Mouse (Mus musculus) limb, embryonic 13.5 days (tissue): ENCODE measurements around the gene Limk2. TPM values are rescaled to one million over a fixed set of nuclear protein-coding genes. Genes with fewer than 3 reads are reported as not detected.

Experiments used
- ATAC-seq: fragments of 200-750 bp; cut with Nextera tagmentation; 2 replicates; pipeline ENCODE4 v1.8.0; 2017; ENCODE audit warnings: low read depth, moderate number of reproducible peaks, moderate TSS enrichment; ENCODE audit not compliant: low FRiP score
- H3K27ac ChIP-seq: fragments of 300-500 bp; sonication (generic); 2 replicates; pipeline ENCODE4 v1.5.1; 2015; ENCODE audit warnings: inconsistent platforms, mild to moderate bottlenecking, moderate library complexity
- H3K27me3 ChIP-seq: fragments of 300-500 bp; sonication (generic); 2 replicates; pipeline ENCODE4 v1.6.1; 2015; ENCODE audit warnings: mild to moderate bottlenecking, inconsistent platforms
- H3K36me3 ChIP-seq: fragments of 300-500 bp; sonication (generic); 2 replicates; pipeline ENCODE4 v1.6.1; 2015; ENCODE audit warnings: inconsistent platforms, mild to moderate bottlenecking, moderate library complexity
- H3K4me1 ChIP-seq: fragments of 300-500 bp; sonication (generic); 2 replicates; pipeline ENCODE4 v1.6.1; 2015; ENCODE audit warnings: inconsistent platforms
- H3K4me2 ChIP-seq: fragments of 300-500 bp; sonication (generic); replicated peaks from 2 replicates; pipeline ENCODE4 v1.6.1; 2015; ENCODE audit warnings: inconsistent platforms, mild to moderate bottlenecking, moderate library complexity
- H3K4me3 ChIP-seq: fragments of 300-500 bp; sonication (generic); 2 replicates; pipeline ENCODE4 v1.5.1; 2015; ENCODE audit warnings: moderate library complexity, mild to moderate bottlenecking, inconsistent platforms
- H3K9ac ChIP-seq: fragments of 300-500 bp; sonication (generic); 2 replicates; pipeline ENCODE4 v1.6.1; 2015; ENCODE audit warnings: mild to moderate bottlenecking, inconsistent platforms
- H3K9me3 ChIP-seq: fragments of 300-500 bp; sonication (generic); 2 replicates; pipeline ENCODE4 v1.6.1; 2016; ENCODE audit warnings: inconsistent platforms
- WGBS: fragments of 180-500 bp; shearing (Covaris S2); methylation state at CpG from one replicate; pipeline ENCODE4 v1.1.7; 2015; 5-methylcytosine and 5-hydroxymethylcytosine counted together
- polyA plus RNA-seq: library from polyadenylated mRNA; unstranded; fragments of >200 nt; fragmentation: Nextera tagmentation; extraction: Ambion mirVana; gene quantifications from 2 replicates; pipeline ENCODE4 v1.2.1, GENCODE M21; 2015

Limk2 gene
- polyA plus RNA-seq, 1 experiment from 2014 or later: 61.2 TPM

GRCm38 (mm10) chr11:3382602-3383594 is 26.1 kb downstream of the Limk2 start:
- Histone ChIP-seq H3K4me2 (no peak overlapping the region), H3K27me3 (no peaks in the 10 kb centered on the region), H3K4me1 (no peaks in the 10 kb centered on the region), H3K9ac (no peak overlapping the region), H3K36me3 (peaks cover 25% of the 10 kb centered on the region), H3K9me3 (no peaks in the 10 kb centered on the region), H3K27ac (no peak overlapping the region), H3K4me3 (no peak overlapping the region)
- ATAC-seq: no peak
- 82% methylated on average over 5 of the region's 5 CpGs for WGBS

- 91% methylated on average over 6 of the region's 6 CpGs for WGBS
- Histone ChIP-seq H3K9ac (no peak overlapping the region), H3K4me1 (no peaks in the 10 kb centered on the region), H3K27me3 (no peaks in the 10 kb centered on the region), H3K27ac (no peak overlapping the region), H3K36me3 (peaks cover 22% of the 10 kb centered on the region), H3K9me3 (no peaks in the 10 kb centered on the region), H3K4me3 (no peak overlapping the region), H3K4me2 (no peak overlapping the region)
- no peak for ATAC-seq
These were observed 27.7 kb downstream of the Limk2 start for GRCm38 (mm10) chr11:3381148-3381814.

GRCm38 (mm10) chr11:3379427-3379826 is 29.6 kb downstream of the Limk2 start:
- Histone ChIP-seq H3K4me2 (no peak overlapping the region), H3K27me3 (no peaks in the 10 kb centered on the region), H3K4me3 (no peak overlapping the region), H3K36me3 (peaks cover 20% of the 10 kb centered on the region), H3K27ac (no peak overlapping the region), H3K9ac (no peak overlapping the region), H3K9me3 (no peaks in the 10 kb centered on the region), H3K4me1 (peaks cover 10% of the 10 kb centered on the region)
- no peak for ATAC-seq
- WGBS: 87% methylated on average over 4 of the region's 4 CpGs

- ATAC-seq: no peak
- 24% methylated on average over 12 of the region's 12 CpGs for WGBS
- Histone ChIP-seq H3K27ac (peak overlapping the region; percentile 67; the same call in 1 of the 2 replicates), H3K36me3 (no peaks in the 10 kb centered on the region), H3K4me2 (peak overlapping the region; percentile 46), H3K27me3 (no peaks in the 10 kb centered on the region), H3K9me3 (no peaks in the 10 kb centered on the region), H3K4me3 (no peak overlapping the region), H3K9ac (peak overlapping the region; percentile 40; the same call in 1 of the 2 replicates), H3K4me1 (peaks cover 42% of the 10 kb centered on the region)
These were observed 34.2 kb downstream of the Limk2 start for GRCm38 (mm10) chr11:3374741-3375140.

- no peaks in the 10 kb centered on the region for H3K36me3 ChIP-seq
- H3K4me2 ChIP-seq: peak overlapping the region; percentile 46
- H3K27me3 ChIP-seq: no peaks in the 10 kb centered on the region
- no peak for ATAC-seq
- 4% methylated on average over 7 of the region's 7 CpGs for WGBS
- no peak overlapping the region for H3K4me3 ChIP-seq
- H3K9ac ChIP-seq: peak overlapping the region; percentile 40; the same call in 1 of the 2 replicates
- H3K9me3 ChIP-seq: no peaks in the 10 kb centered on the region
- H3K27ac ChIP-seq: peak overlapping the region; percentile 67
- H3K4me1 ChIP-seq: peaks cover 46% of the 10 kb centered on the region
These were observed 34.7 kb downstream of the Limk2 start for GRCm38 (mm10) chr11:3374293-3374645.

GRCm38 (mm10) chr11:3373591-3374292 is 35.2 kb downstream of the Limk2 start:
- Histone ChIP-seq H3K9me3 (no peaks in the 10 kb centered on the region), H3K9ac (0 out of 2 replicates have a peak overlapping the region, but pooled peaks have one; percentile 40), H3K27me3 (no peaks in the 10 kb centered on the region), H3K27ac (peak overlapping the region; percentile 67), H3K4me3 (no peak overlapping the region), H3K4me1 (peaks cover 51% of the 10 kb centered on the region), H3K36me3 (no peaks in the 10 kb centered on the region), H3K4me2 (peak overlapping the region; percentile 46)
- ATAC-seq: no peak
- 14% methylated on average over 7 of the region's 7 CpGs for whole genome bisulfite sequencing

- Histone ChIP-seq H3K4me3 (peak overlapping the region; percentile 64), H3K36me3 (no peaks in the 10 kb centered on the region), H3K27me3 (no peaks in the 10 kb centered on the region), H3K27ac (peak overlapping the region; percentile 65), H3K4me2 (peak overlapping the region; percentile 97), H3K9me3 (no peaks in the 10 kb centered on the region), H3K4me1 (peaks cover 51% of the 10 kb centered on the region), H3K9ac (peak overlapping the region; percentile 74)
- ATAC-seq: no peak; the same call in 1 of the 2 replicates
- WGBS: 24% methylated on average over 7 of the region's 7 CpGs
These were observed 37.2 kb downstream of the Limk2 start for GRCm38 (mm10) chr11:3371599-3372295.

GRCm38 (mm10) chr11:3370928-3371598 is 37.9 kb downstream of the Limk2 start:
- H3K4me3 ChIP-seq: peak overlapping the region; percentile 64
- peak overlapping the region; percentile 65; the same call in 1 of the 2 replicates for H3K27ac ChIP-seq
- ATAC-seq: peak; percentile 96
- no peaks in the 10 kb centered on the region for H3K9me3 ChIP-seq
- no peaks in the 10 kb centered on the region for H3K27me3 ChIP-seq
- no peaks in the 10 kb centered on the region for H3K36me3 ChIP-seq
- H3K4me1 ChIP-seq: peaks cover 51% of the 10 kb centered on the region
- peak overlapping the region; percentile 75 for H3K9ac ChIP-seq
- H3K4me2 ChIP-seq: peak overlapping the region; percentile 97
- 2% methylated on average over 27 of the region's 27 CpGs for WGBS

- Histone ChIP-seq H3K27me3 (no peaks in the 10 kb centered on the region), H3K9ac (peak overlapping the region; percentile 75), H3K4me1 (peaks cover 48% of the 10 kb centered on the region), H3K4me3 (peak overlapping the region; percentile 64), H3K27ac (no peak overlapping the region; the same call in 1 of the 2 replicates), H3K9me3 (no peaks in the 10 kb centered on the region), H3K4me2 (peak overlapping the region; percentile 97), H3K36me3 (no peaks in the 10 kb centered on the region)
- 72% methylated on average over 2 of the region's 2 CpGs for WGBS
- no peak for ATAC-seq
These were observed 38.8 kb downstream of the Limk2 start for GRCm38 (mm10) chr11:3370162-3370561.

GRCm38 (mm10) chr11:3369449-3369848 is 39.5 kb downstream of the Limk2 start:
- H3K9me3 ChIP-seq: 0 out of 2 replicates have a peak, but pooled peaks cover under 1% of the 10 kb centered on the region
- H3K27me3 ChIP-seq: no peaks in the 10 kb centered on the region
- 83% methylated on average over 5 of the region's 5 CpGs for WGBS
- H3K27ac ChIP-seq: no peak overlapping the region; the same call in 1 of the 2 replicates
- ATAC-seq: no peak
- no peak overlapping the region for H3K4me3 ChIP-seq
- H3K9ac ChIP-seq: no peak overlapping the region; the same call in 1 of the 2 replicates
- H3K4me1 ChIP-seq: peaks cover 41% of the 10 kb centered on the region
- peak overlapping the region; percentile 97 for H3K4me2 ChIP-seq
- no peaks in the 10 kb centered on the region for H3K36me3 ChIP-seq

GRCm38 (mm10) chr11:3368983-3369382 is 40.0 kb downstream of the Limk2 start:
- Histone ChIP-seq H3K4me2 (peak overlapping the region; percentile 97), H3K36me3 (no peaks in the 10 kb centered on the region), H3K4me1 (peaks cover 37% of the 10 kb centered on the region), H3K27ac (no peak overlapping the region), H3K9ac (no peak overlapping the region), H3K9me3 (peaks cover 4% of the 10 kb centered on the region; the same call in 1 of the 2 replicates), H3K27me3 (no peaks in the 10 kb centered on the region), H3K4me3 (no peak overlapping the region)
- ATAC-seq: no peak
- 46% methylated on average over 7 of the region's 7 CpGs for WGBS
